Mouse (Mus musculus) E14TG2a.4 (cell line): ENCODE measurements around the gene Gpr171.

ENCODE experiments used
- H3K27me3 ChIP-seq: 2 replicates; pipeline ENCODE4 v1.6.1; 2014; ENCODE audit warnings: low read length, control low read depth; ENCODE audit not compliant: insufficient read depth
- H3K36me3 ChIP-seq: 2 replicates; pipeline ENCODE4 v1.6.1; 2014; ENCODE audit warnings: low read length, control low read depth; ENCODE audit not compliant: insufficient read depth
- H3K4me1 ChIP-seq: replicated peaks from 2 replicates; pipeline ENCODE4 v1.6.1; 2014; ENCODE audit warnings: low read depth, low read length, control low read depth
- H3K4me3 ChIP-seq: replicated peaks from 2 replicates; pipeline ENCODE4 v1.5.1; 2014; ENCODE audit warnings: mild to moderate bottlenecking, low read length
- H3K9me3 ChIP-seq: 2 replicates; pipeline ENCODE4 v1.6.1; 2014; ENCODE audit warnings: low read length, control low read depth
- CTCF ChIP-seq: conservative IDR thresholded peaks from 2 replicates; pipeline ENCODE4 v1.5.1; 2014; ENCODE audit warnings: low read length
- NANOG ChIP-seq: IDR thresholded peaks from 2 replicates; pipeline ENCODE4 v1.6.1; 2014; ENCODE audit warnings: borderline replicate concordance, low read length, mixed read lengths
- POU5F1 ChIP-seq: IDR thresholded peaks from 2 replicates; pipeline ENCODE4 v1.6.1; 2014; ENCODE audit warnings: low read length, borderline replicate concordance

Gpr171 gene

DNA sequence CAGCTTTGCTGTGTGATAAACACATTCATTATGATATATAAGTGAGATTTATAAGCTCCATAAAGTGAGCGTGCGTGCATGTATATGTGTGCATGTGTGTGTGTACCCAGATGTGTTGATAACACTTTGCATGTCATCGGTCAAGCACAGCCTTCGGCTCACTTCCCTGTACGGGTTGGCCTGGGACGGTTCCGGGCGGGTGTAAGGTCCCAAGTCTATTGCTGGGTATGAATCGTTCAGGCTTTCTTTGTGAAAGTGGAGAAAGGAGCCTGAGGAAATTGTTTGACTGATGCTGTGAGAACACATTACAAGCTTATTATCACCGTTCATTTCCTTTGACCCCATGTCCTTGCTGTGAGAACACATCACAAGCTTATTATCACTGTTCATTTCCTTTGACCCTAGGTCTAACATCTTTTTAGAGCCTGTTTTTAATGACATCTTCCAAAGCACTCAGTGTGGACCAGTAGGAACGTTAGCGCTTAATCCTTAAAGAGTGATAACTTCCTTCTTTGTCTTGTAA lies 37.4 kb upstream of the Gpr171 start:
- Histone ChIP-seq H3K36me3 (no peaks in the 10 kb centered on the region), H3K27me3 (no peaks in the 10 kb centered on the region), H3K9me3 (no peaks in the 10 kb centered on the region), H3K4me3 (no peak overlapping the region), H3K4me1 (no peaks in the 10 kb centered on the region)
- TF ChIP-seq POU5F1, result no peak
- TF ChIP-seq CTCF, result no peak
- TF ChIP-seq NANOG, result no peak

DNA sequence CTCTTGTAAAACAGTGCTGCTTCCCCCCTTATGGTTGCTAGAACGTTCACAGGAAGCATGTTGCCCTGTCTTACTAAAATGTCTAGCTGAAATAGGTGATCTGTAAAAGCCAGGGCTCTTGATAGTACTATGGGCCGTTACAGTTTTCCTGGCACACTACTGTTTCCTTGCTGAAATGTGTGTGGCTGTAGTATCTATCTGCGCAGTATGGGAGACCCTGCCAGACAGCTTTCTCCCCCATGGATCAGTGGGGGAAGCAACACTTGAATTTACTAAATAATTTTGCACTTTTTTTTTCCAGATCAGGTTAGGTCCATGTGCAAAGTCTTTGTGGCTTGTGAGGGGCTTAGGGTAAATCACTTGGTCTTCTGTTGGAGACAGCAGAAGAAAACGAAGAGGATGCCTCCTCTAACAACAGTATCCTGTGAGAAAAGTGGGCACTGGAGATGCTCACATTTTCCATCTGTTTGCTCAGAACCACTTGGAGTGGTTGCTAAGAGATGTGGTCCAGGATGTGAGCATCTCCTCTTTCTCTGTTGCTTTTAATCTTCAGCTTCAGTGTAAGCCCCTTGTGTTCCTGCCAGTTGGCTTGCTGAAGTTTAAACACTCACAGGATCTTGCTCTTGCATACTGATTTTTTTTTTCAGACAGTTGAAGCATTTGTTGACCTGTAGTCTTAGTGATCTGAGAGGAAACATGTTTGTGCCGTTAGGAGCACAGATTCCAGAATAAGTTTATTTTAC lies 34.5 kb upstream of the Gpr171 start:
- Histone ChIP-seq H3K9me3 (no peaks in the 10 kb centered on the region), H3K36me3 (no peaks in the 10 kb centered on the region), H3K4me1 (no peaks in the 10 kb centered on the region), H3K27me3 (no peaks in the 10 kb centered on the region), H3K4me3 (no peak overlapping the region)
- no peak for TF ChIP-seq POU5F1
- TF ChIP-seq CTCF, result no peak
- TF ChIP-seq NANOG, result no peak

- no peaks in the 10 kb centered on the region for H3K36me3 ChIP-seq
- H3K27me3 ChIP-seq, result no peaks in the 10 kb centered on the region
- no peaks in the 10 kb centered on the region for H3K4me1 ChIP-seq
- H3K9me3 ChIP-seq, result no peaks in the 10 kb centered on the region
- no peak overlapping the region for H3K4me3 ChIP-seq
- no peak for TF ChIP-seq NANOG
- no peak for TF ChIP-seq CTCF
- TF ChIP-seq POU5F1, result no peak
Measured at GRCm38 (mm10) chr3:59133189-59133588, 31.6 kb upstream of the Gpr171 start.

DNA sequence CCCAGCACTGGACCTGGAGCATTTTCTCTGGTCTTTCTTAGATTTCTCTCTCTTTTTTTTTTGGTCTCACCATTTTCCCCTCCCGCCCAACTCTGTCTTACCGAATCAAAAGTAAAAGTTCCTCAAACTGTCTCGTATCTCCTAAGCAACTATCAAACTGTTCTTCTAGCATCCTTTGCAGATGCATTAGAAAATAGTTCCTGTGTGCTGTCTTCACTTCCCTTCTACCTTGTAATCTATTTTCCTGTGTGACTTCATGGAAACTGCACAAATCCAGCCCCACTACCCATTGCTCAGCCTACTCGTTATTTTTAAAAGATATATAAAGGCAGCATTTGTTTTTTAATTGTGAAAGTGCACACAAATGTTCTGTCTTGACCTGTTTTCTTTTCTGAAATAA lies 30.3 kb upstream of the Gpr171 start:
- Histone ChIP-seq H3K4me1 (no peaks in the 10 kb centered on the region), H3K27me3 (no peaks in the 10 kb centered on the region), H3K4me3 (no peak overlapping the region), H3K36me3 (no peaks in the 10 kb centered on the region), H3K9me3 (no peaks in the 10 kb centered on the region)
- TF ChIP-seq CTCF (no peak), POU5F1 (no peak), NANOG (no peak)

DNA sequence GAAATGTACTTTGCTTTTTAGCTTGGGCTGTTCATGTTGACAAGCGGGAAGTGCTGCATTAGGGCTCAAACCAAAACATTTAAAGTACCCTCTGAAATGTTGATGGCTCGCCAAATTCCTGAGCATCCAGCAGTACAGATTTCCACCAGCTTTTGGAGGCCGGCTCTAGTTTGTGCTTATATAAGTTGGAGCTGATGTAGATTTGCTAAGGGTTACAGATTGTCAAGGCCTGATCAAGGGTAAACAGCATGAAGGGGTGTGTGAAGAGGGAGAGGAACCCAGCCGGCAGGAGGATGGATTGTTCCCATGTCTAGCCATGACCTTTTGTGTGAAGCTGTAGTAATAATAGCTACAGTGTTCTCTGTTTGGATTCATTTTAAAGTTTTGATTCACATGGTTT lies 29.5 kb upstream of the Gpr171 start:
- Histone ChIP-seq H3K9me3 (no peaks in the 10 kb centered on the region), H3K4me1 (no peaks in the 10 kb centered on the region), H3K27me3 (no peaks in the 10 kb centered on the region), H3K36me3 (no peaks in the 10 kb centered on the region), H3K4me3 (no peak overlapping the region)
- TF ChIP-seq NANOG (no peak), CTCF (no peak), POU5F1 (no peak)

DNA sequence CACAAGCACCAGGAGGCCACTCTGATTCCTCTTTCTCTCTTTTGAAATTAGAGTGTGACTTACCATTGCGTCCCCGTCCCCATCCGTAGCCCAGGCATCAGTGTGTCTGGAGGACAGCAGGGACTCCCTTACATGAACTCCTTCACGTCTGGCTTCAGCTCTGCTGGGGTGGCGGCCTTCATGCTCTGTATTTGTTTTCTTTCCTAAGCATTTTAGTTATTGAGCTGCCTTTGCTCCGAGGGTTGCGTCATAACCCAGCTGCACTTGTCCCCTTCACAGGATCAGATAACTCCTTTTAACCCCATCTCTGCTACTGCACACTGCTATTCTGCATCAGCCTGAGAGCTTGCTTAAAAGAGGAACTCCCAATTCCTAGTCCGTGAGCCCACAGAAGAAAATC lies 28.8 kb upstream of the Gpr171 start:
- Histone ChIP-seq H3K4me1 (no peaks in the 10 kb centered on the region), H3K27me3 (no peaks in the 10 kb centered on the region), H3K4me3 (no peak overlapping the region), H3K9me3 (no peaks in the 10 kb centered on the region), H3K36me3 (no peaks in the 10 kb centered on the region)
- no peak for TF ChIP-seq NANOG
- no peak for TF ChIP-seq CTCF
- TF ChIP-seq POU5F1, result no peak

DNA sequence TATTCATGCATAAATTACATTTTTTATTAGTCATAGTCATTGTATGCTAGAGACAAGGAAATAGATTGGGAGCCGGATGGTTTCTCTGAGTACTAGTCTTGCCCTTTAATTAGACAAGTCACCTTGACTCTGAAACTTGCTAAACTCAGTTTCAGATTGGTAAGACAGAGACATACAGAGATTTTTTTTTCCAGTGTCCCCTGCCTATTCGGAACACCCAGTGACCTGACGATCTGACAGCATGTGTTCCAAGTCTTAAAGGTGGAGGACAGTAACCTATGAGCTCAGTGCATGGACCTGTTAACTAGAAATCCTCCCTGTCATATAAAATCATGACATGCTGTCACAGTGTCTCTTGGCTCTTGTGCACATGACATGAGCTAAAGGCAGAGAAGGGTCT lies 27.9 kb upstream of the Gpr171 start:
- no peak for TF ChIP-seq NANOG
- TF ChIP-seq CTCF, result no peak
- no peak for TF ChIP-seq POU5F1
- Histone ChIP-seq H3K36me3 (no peaks in the 10 kb centered on the region), H3K4me1 (no peaks in the 10 kb centered on the region), H3K9me3 (no peaks in the 10 kb centered on the region), H3K27me3 (no peaks in the 10 kb centered on the region), H3K4me3 (no peak overlapping the region)

DNA sequence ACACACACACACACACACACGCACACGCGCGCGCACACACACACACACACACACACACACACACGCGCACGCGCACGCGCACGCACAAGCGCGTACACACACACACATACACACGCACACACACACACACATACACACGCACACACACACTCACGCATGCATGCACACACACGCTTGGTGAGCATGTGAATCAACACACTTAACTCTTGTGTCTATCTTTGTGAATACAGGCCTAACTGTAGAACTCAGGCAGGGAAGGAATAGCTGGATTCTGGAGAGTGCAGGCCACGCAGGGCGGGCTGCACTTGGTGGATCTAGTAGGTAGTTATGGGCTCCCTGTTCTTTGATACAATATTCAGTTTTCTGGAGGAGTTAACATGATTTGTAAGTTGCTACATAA lies 27.1 kb upstream of the Gpr171 start:
- Histone ChIP-seq H3K27me3 (no peaks in the 10 kb centered on the region), H3K9me3 (no peaks in the 10 kb centered on the region), H3K36me3 (no peaks in the 10 kb centered on the region), H3K4me3 (no peak overlapping the region), H3K4me1 (no peaks in the 10 kb centered on the region)
- TF ChIP-seq CTCF, result no peak
- TF ChIP-seq POU5F1, result no peak
- TF ChIP-seq NANOG, result no peak
